Mouse (Mus musculus) midbrain, embryonic 13.5 days (tissue): Measurements from ENCODE around the gene Cdk5rap2. TPM values are rescaled to one million over a fixed set of nuclear protein-coding genes. Genes with fewer than 3 reads are reported as not detected.
A peak's percentile ranks its signal among the peaks of the same experiment; 100 is the strongest.

ENCODE experiments used
- ATAC-seq: fragments of 200-750 bp; cut with Nextera tagmentation; 2 replicates; pipeline ENCODE4 v1.8.0; 2017; ENCODE audit warnings: mild to moderate bottlenecking, moderate TSS enrichment, moderate library complexity
- H3K27ac ChIP-seq: fragments of 300-500 bp; sonication (generic); 2 replicates; pipeline ENCODE4 v1.5.1; 2015; ENCODE audit warnings: inconsistent platforms, mild to moderate bottlenecking, moderate library complexity
- H3K27me3 ChIP-seq: fragments of 300-500 bp; sonication (generic); 2 replicates; pipeline ENCODE4 v1.6.1; 2015; ENCODE audit warnings: mild to moderate bottlenecking, inconsistent platforms
- H3K36me3 ChIP-seq: fragments of 300-500 bp; sonication (generic); 2 replicates; pipeline ENCODE4 v1.6.1; 2015; ENCODE audit warnings: mild to moderate bottlenecking, inconsistent platforms
- H3K4me1 ChIP-seq: fragments of 300-500 bp; sonication (generic); replicated peaks from 2 replicates; pipeline ENCODE4 v1.6.1; 2015; ENCODE audit warnings: inconsistent platforms
- H3K4me2 ChIP-seq: fragments of 300-500 bp; sonication (generic); replicated peaks from 2 replicates; pipeline ENCODE4 v1.6.1; 2015; ENCODE audit warnings: moderate library complexity, mild to moderate bottlenecking, inconsistent platforms
- H3K4me3 ChIP-seq: fragments of 300-500 bp; sonication (generic); replicated peaks from 2 replicates; pipeline ENCODE4 v1.5.1; 2015; ENCODE audit warnings: mild to moderate bottlenecking, inconsistent platforms
- H3K9ac ChIP-seq: fragments of 300-500 bp; sonication (generic); replicated peaks from 2 replicates; pipeline ENCODE4 v1.6.1; 2015; ENCODE audit warnings: mild to moderate bottlenecking, inconsistent platforms
- H3K9me3 ChIP-seq: fragments of 300-500 bp; sonication (generic); 2 replicates; pipeline ENCODE4 v1.6.1; 2016; ENCODE audit warnings: mild to moderate bottlenecking, inconsistent platforms
- WGBS: fragments of 180-500 bp; shearing (Covaris S2); methylation state at CpG from one replicate; pipeline ENCODE4 v1.1.7; 2015; 5-methylcytosine and 5-hydroxymethylcytosine counted together
- polyA plus RNA-seq: library from polyadenylated mRNA; unstranded; fragments of >200 nt; fragmentation: Nextera tagmentation; extraction: Ambion mirVana; gene quantifications from 2 replicates; pipeline ENCODE4 v1.2.1, GENCODE M21; 2015

The Cdk5rap2 gene
- polyA plus RNA-seq, 1 experiment from 2014 or later = 11.4 TPM

DNA sequence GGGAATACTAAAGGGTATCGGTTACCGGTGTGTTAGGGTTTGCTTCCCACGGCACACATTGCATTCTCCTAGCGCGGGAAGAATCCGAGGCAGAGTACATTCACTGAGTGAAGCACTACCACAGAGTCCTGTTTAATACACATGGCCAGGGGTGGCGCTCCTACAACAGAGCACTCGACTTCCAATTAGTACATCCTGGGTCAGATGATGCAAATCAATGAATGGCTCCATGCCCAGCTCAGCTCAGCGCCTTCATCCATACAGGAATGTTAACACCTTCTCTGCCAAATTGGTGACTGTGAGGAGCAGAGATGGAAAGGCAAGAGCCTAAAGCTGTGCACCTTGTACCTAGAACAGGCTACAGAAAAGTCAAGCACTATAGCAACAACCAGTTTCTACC, 109.1 kb downstream of the Cdk5rap2 start:
- Histone ChIP-seq H3K27ac (no peak overlapping the region), H3K9ac (no peak overlapping the region), H3K27me3 (no peaks in the 10 kb centered on the region), H3K36me3 (peaks cover 50% of the 10 kb centered on the region), H3K4me1 (no peaks in the 10 kb centered on the region; the same call in 1 of the 2 replicates), H3K9me3 (no peaks in the 10 kb centered on the region), H3K4me2 (no peak overlapping the region), H3K4me3 (no peak overlapping the region)
- ATAC-seq = peak; percentile 48; the same call in 1 of the 2 replicates
- WGBS = 87% methylated on average over 9 of the region's 9 CpGs

GRCm38 (mm10) chr4:70289361-70289760, 120.9 kb downstream of the Cdk5rap2 start:
- no peak overlapping the region for H3K4me2 ChIP-seq
- peaks cover 22% of the 10 kb centered on the region for H3K36me3 ChIP-seq
- H3K4me3 ChIP-seq = no peak overlapping the region
- no peaks in the 10 kb centered on the region for H3K27me3 ChIP-seq
- no peak for ATAC-seq
- 93% methylated on average over 6 of the region's 6 CpGs for WGBS
- no peak overlapping the region for H3K27ac ChIP-seq
- no peak overlapping the region for H3K9ac ChIP-seq
- H3K9me3 ChIP-seq = no peaks in the 10 kb centered on the region
- no peaks in the 10 kb centered on the region for H3K4me1 ChIP-seq

GRCm38 (mm10) chr4:70283163-70283562, 127.1 kb downstream of the Cdk5rap2 start:
- no peak for ATAC-seq
- Histone ChIP-seq H3K4me3 (no peak overlapping the region), H3K4me1 (no peaks in the 10 kb centered on the region), H3K9me3 (no peaks in the 10 kb centered on the region), H3K36me3 (peaks cover 27% of the 10 kb centered on the region), H3K9ac (no peak overlapping the region), H3K27me3 (no peaks in the 10 kb centered on the region), H3K27ac (no peak overlapping the region), H3K4me2 (no peak overlapping the region)
- 91% methylated on average over 9 of the region's 9 CpGs for WGBS

DNA sequence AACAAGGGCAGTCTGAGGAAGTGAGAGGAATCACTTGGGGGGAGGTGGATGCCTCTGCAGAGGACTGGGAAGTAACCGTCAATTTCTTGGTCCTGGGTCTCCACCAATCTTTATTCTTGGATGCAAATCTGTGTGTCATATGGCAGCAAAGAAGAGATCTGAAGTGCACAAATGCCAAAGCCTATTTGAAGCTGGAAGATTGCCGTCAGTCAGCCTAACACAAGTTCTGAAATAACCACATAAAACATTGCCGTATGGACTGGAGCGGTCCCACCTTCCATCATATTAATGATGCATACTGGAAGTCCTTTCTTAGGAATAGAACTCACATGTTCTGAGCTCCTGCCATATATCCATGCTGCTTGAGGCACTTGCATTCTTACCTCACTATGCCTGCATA, 131.4 kb downstream of the Cdk5rap2 start:
- H3K4me2 ChIP-seq = no peak overlapping the region
- H3K9me3 ChIP-seq = no peaks in the 10 kb centered on the region
- no peak overlapping the region for H3K4me3 ChIP-seq
- H3K9ac ChIP-seq = no peak overlapping the region
- H3K4me1 ChIP-seq = no peaks in the 10 kb centered on the region
- 96% methylated on average over 4 of the region's 4 CpGs for WGBS
- ATAC-seq = no peak
- H3K27me3 ChIP-seq = no peaks in the 10 kb centered on the region
- peaks cover 18% of the 10 kb centered on the region for H3K36me3 ChIP-seq
- H3K27ac ChIP-seq = no peak overlapping the region

DNA sequence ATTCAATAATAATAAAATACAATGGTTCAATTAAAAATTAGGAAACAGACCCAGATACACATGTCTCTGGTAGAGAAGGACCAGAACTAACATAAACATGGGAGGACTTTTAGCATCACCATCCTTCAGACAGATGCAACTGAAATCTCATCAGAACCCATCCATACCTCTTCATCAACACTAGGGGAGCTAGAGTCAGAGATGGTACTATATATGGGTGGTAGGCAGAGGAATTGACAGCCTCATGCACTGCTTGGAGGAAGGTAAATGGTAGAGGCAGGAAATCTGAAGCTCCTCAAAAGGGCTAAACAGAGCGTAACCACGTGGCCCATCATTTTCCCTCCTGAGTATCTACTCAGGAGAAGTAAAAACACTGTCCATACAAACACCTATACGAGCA, 132.2 kb downstream of the Cdk5rap2 start:
- H3K27me3 ChIP-seq = no peaks in the 10 kb centered on the region
- no peak overlapping the region for H3K4me3 ChIP-seq
- 97% methylated on average over 3 of the region's 3 CpGs for WGBS
- peaks cover 15% of the 10 kb centered on the region for H3K36me3 ChIP-seq
- H3K9ac ChIP-seq = no peak overlapping the region
- ATAC-seq = peak; percentile 34; the same call in 1 of the 2 replicates
- H3K27ac ChIP-seq = no peak overlapping the region
- H3K4me2 ChIP-seq = no peak overlapping the region
- no peaks in the 10 kb centered on the region for H3K9me3 ChIP-seq
- H3K4me1 ChIP-seq = no peaks in the 10 kb centered on the region

GRCm38 (mm10) chr4:70272943-70273342, 137.3 kb downstream of the Cdk5rap2 start:
- H3K27ac ChIP-seq = no peak overlapping the region
- WGBS = 94% methylated on average over 4 of the region's 4 CpGs
- peaks cover 24% of the 10 kb centered on the region for H3K36me3 ChIP-seq
- no peaks in the 10 kb centered on the region for H3K4me1 ChIP-seq
- no peaks in the 10 kb centered on the region for H3K27me3 ChIP-seq
- H3K9ac ChIP-seq = no peak overlapping the region
- H3K4me3 ChIP-seq = no peak overlapping the region
- H3K9me3 ChIP-seq = no peaks in the 10 kb centered on the region
- H3K4me2 ChIP-seq = no peak overlapping the region
- ATAC-seq = no peak

DNA sequence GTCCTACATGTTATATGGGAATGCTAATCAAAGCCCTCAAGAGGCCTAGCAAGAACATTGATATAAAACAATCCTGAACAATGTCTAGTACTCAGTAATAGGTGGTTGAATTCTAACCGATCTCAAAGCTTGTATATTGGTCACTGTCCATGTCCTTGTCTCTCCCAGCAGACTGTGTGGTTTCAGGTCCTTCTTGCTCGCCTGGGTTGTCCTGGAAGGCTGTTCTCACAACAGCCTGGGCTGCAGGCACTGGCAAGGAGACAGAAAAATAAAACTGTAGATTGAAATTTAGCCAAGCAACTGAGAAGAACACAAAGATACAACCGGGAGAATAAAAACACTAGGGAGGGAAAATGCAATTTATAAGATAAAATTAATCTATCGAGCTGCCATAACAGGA, 137.7 kb downstream of the Cdk5rap2 start:
- ATAC-seq = no peak
- Histone ChIP-seq H3K9me3 (no peaks in the 10 kb centered on the region), H3K4me3 (no peak overlapping the region), H3K4me1 (no peaks in the 10 kb centered on the region), H3K27ac (no peak overlapping the region), H3K27me3 (no peaks in the 10 kb centered on the region), H3K9ac (no peak overlapping the region), H3K4me2 (no peak overlapping the region), H3K36me3 (peaks cover 24% of the 10 kb centered on the region)
- 94% methylated on average over 4 of the region's 4 CpGs for WGBS

- H3K9ac ChIP-seq = no peak overlapping the region
- WGBS = 83% methylated on average over 2 of the region's 2 CpGs
- H3K4me2 ChIP-seq = no peak overlapping the region
- no peak overlapping the region for H3K4me3 ChIP-seq
- H3K27me3 ChIP-seq = no peaks in the 10 kb centered on the region
- H3K9me3 ChIP-seq = no peaks in the 10 kb centered on the region
- ATAC-seq = no peak
- H3K4me1 ChIP-seq = no peaks in the 10 kb centered on the region
- H3K36me3 ChIP-seq = peaks cover 46% of the 10 kb centered on the region
- H3K27ac ChIP-seq = no peak overlapping the region
Observed at GRCm38 (mm10) chr4:70267213-70267906, 142.9 kb downstream of the Cdk5rap2 start.

GRCm38 (mm10) chr4:70265248-70265647, 145.0 kb downstream of the Cdk5rap2 start:
- Histone ChIP-seq H3K36me3 (peaks cover 41% of the 10 kb centered on the region), H3K27ac (no peak overlapping the region), H3K4me2 (no peak overlapping the region), H3K4me3 (no peak overlapping the region), H3K27me3 (no peaks in the 10 kb centered on the region), H3K4me1 (no peaks in the 10 kb centered on the region), H3K9ac (no peak overlapping the region), H3K9me3 (no peaks in the 10 kb centered on the region)
- WGBS = 62% methylated on average over 6 of the region's 6 CpGs
- ATAC-seq = peak; percentile 64; the same call in 1 of the 2 replicates

- Histone ChIP-seq H3K4me1 (peaks cover 17% of the 10 kb centered on the region), H3K36me3 (peaks cover 36% of the 10 kb centered on the region)
- WGBS = 92% methylated on average over 5 of the region's 5 CpGs
Observed at GRCm38 (mm10) chr4:70262850-70263249, 147.4 kb downstream of the Cdk5rap2 start.

GRCm38 (mm10) chr4:70261315-70261714, 148.9 kb downstream of the Cdk5rap2 start:
- WGBS = 86% methylated on average over 5 of the region's 5 CpGs
- Histone ChIP-seq H3K27me3 (no peaks in the 10 kb centered on the region), H3K36me3 (peaks cover 39% of the 10 kb centered on the region), H3K4me2 (no peak overlapping the region), H3K9ac (no peak overlapping the region), H3K4me3 (no peak overlapping the region), H3K27ac (no peak overlapping the region), H3K4me1 (peaks cover 17% of the 10 kb centered on the region), H3K9me3 (no peaks in the 10 kb centered on the region)
- ATAC-seq = no peak

More at GRCm38 (mm10) chr4:70262850-70263249, 147.4 kb downstream of the Cdk5rap2 start:
- Histone ChIP-seq H3K27me3 (no peaks in the 10 kb centered on the region), H3K4me2 (no peak overlapping the region), H3K9me3 (no peaks in the 10 kb centered on the region), H3K9ac (no peak overlapping the region), H3K27ac (no peak overlapping the region), H3K4me3 (no peak overlapping the region)
- no peak for ATAC-seq

DNA sequence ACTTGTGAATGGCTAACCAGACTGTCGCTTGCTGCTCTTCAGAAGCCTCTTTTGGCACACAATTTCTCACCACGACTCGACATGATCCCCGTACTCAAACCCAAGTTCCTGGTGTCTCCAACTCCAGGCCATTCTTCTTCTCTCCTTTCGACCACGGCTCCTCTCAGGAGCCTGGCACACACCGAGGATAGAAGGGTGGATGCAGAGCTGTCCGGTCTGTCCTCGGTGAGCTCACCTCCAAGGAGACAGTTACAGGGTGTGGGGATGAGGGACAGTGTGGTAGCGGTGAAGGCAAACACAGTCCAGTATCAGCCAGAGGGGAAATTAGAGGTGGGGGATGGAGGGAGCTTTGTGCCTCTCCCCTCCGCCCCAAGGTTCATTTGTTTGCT, 149.8 kb downstream of the Cdk5rap2 start:
- Histone ChIP-seq H3K4me1 (peaks cover 17% of the 10 kb centered on the region), H3K4me2 (no peak overlapping the region), H3K4me3 (no peak overlapping the region), H3K27ac (no peak overlapping the region), H3K9ac (no peak overlapping the region), H3K9me3 (no peaks in the 10 kb centered on the region), H3K36me3 (peaks cover 44% of the 10 kb centered on the region), H3K27me3 (no peaks in the 10 kb centered on the region)
- WGBS = 94% methylated on average over 11 of the region's 11 CpGs
- 0 out of 2 replicates have a peak, but pooled peaks have one; percentile 28 for ATAC-seq
